ENCODE assay signal across 15 mouse cellular contexts in genomic region chr11:80482347-80482746, GRCm38 (mm10). TPM values are rescaled to one million over a fixed set of nuclear protein-coding genes. Genes with fewer than 3 reads are reported as not detected.
DNase-seq lines count a peak whose midpoint lies in the region; ATAC-seq lines count a peak whose summit lies in the region.
"Had no signal": no experiment of that assay in that cellular context is flagged by ENCODE, and none has a peak within 500 bp of the region (broad histone marks: within the 10 kb centered on the region; RNA-seq: fewer than 3 reads in every experiment).

No protein-coding gene starts in this region.

- no peak for DNase-seq in hindbrain, embryonic 11.5 days (ENCODE audit: low spot score)
- DNase-seq in cerebellum, adult 9-10 months: peak; percentile 55
- no peak for DNase-seq in forebrain, embryonic 14.5 days (ENCODE audit: low spot score)
- no peak for DNase-seq in gastrocnemius, postnatal 25 days
- DNase-seq: adrenal gland, postnatal 10 days; gastrocnemius, postnatal 14 days; heart, postnatal 36 days; kidney, adult 11 months; kidney, postnatal 10 days; lung, embryonic 14.5 days; spleen, adult 18-20 months had no signal

- H3K4me2 ChIP-seq in hindbrain, embryonic 13.5 days: peak overlapping the region; percentile 97
- H3K4me2 ChIP-seq in hindbrain, embryonic 11.5 days (replicated peaks; ENCODE audit: low read depth, low read length): no peak overlapping the region
- H3K4me2 ChIP-seq in forebrain, embryonic 14.5 days (ENCODE audit: low read length): peak overlapping the region; percentile 82
- H3K4me2 ChIP-seq in midbrain, embryonic 16.5 days (ENCODE audit: low read length): peak overlapping the region; percentile 83
- H3K4me2 ChIP-seq: heart, embryonic 12.5 days; lung, embryonic 14.5 days had no signal

- H3K9me3 ChIP-seq in hindbrain, embryonic 13.5 days: no peaks in the 10 kb centered on the region
- no peaks in the 10 kb centered on the region for H3K9me3 ChIP-seq in hindbrain, embryonic 11.5 days (ENCODE audit: control insufficient read depth, low read length)
- H3K9me3 ChIP-seq in forebrain, embryonic 14.5 days (replicated peaks; ENCODE audit: control insufficient read depth, low read length): no peaks in the 10 kb centered on the region
- no peaks in the 10 kb centered on the region for H3K9me3 ChIP-seq in midbrain, embryonic 16.5 days (replicated peaks; ENCODE audit: control insufficient read depth, low read length, poor library complexity, severe bottlenecking)
- H3K9me3 ChIP-seq: heart, embryonic 12.5 days had no signal

- H3K27ac ChIP-seq in hindbrain, embryonic 13.5 days: peak overlapping the region; percentile 91
- H3K27ac ChIP-seq in hindbrain, embryonic 11.5 days (ENCODE audit: low read depth, low read length): no peak overlapping the region
- H3K27ac ChIP-seq in forebrain, embryonic 14.5 days (ENCODE audit: low read depth, low read length): no peak overlapping the region; the same call in 1 of the 2 replicates
- H3K27ac ChIP-seq in midbrain, embryonic 16.5 days (ENCODE audit: low read length): peak overlapping the region; percentile 86

- WGBS in hindbrain, embryonic 13.5 days: 77% methylated on average over 10 of the region's 10 CpGs
- WGBS in hindbrain, embryonic 11.5 days: 75% methylated on average over 10 of the region's 10 CpGs
- 77% methylated on average over 10 of the region's 10 CpGs for WGBS in forebrain, embryonic 14.5 days
- WGBS in midbrain, embryonic 16.5 days: 67% methylated on average over 10 of the region's 10 CpGs

- no peak for ATAC-seq in hindbrain, embryonic 13.5 days (ENCODE audit: low FRiP score)
- ATAC-seq in hindbrain, embryonic 11.5 days (ENCODE audit: low FRiP score): no peak
- no peak for ATAC-seq in forebrain, embryonic 14.5 days
- no peak for ATAC-seq in midbrain, embryonic 16.5 days
- no peak for ATAC-seq in monocyte, adult 5-6 weeks (replicated peaks; ENCODE audit: insufficient number of reproducible peaks, low FRiP score, low TSS enrichment, poor library complexity, severe bottlenecking)

- H3K27me3 ChIP-seq in hindbrain, embryonic 13.5 days: peaks cover 12% of the 10 kb centered on the region; the same call in 1 of the 2 replicates
- H3K27me3 ChIP-seq in hindbrain, embryonic 11.5 days (ENCODE audit: control insufficient read depth, insufficient read depth, low read length): peaks cover 6% of the 10 kb centered on the region; the same call in 1 of the 2 replicates
- H3K27me3 ChIP-seq in forebrain, embryonic 14.5 days (replicated peaks; ENCODE audit: control insufficient read depth, insufficient read depth, low read length): no peaks in the 10 kb centered on the region
- H3K27me3 ChIP-seq in midbrain, embryonic 16.5 days (ENCODE audit: control insufficient read depth, insufficient read depth, low read depth, low read length): no peaks in the 10 kb centered on the region

- H3K4me3 ChIP-seq in hindbrain, embryonic 13.5 days: peak overlapping the region; percentile 97
- H3K4me3 ChIP-seq in hindbrain, embryonic 11.5 days (ENCODE audit: low read depth, low read length): no peak overlapping the region
- H3K4me3 ChIP-seq in forebrain, embryonic 14.5 days (ENCODE audit: low read depth, low read length): peak overlapping the region; percentile 6; the same call in 1 of the 2 replicates
- peak overlapping the region; percentile 12; the same call in 1 of the 2 replicates for H3K4me3 ChIP-seq in midbrain, embryonic 16.5 days (ENCODE audit: low read depth, low read length)
- H3K4me3 ChIP-seq: heart, embryonic 12.5 days had no signal

- H3K4me1 ChIP-seq in hindbrain, embryonic 13.5 days (replicated peaks): peaks cover 78% of the 10 kb centered on the region
- H3K4me1 ChIP-seq in hindbrain, embryonic 11.5 days (replicated peaks; ENCODE audit: control insufficient read depth, insufficient read depth, low read length): peaks cover 9% of the 10 kb centered on the region
- H3K4me1 ChIP-seq in forebrain, embryonic 14.5 days (ENCODE audit: control insufficient read depth, insufficient read depth, low read length): peaks cover 47% of the 10 kb centered on the region
- H3K4me1 ChIP-seq in midbrain, embryonic 16.5 days (ENCODE audit: control insufficient read depth, insufficient read depth, low read length): peaks cover 49% of the 10 kb centered on the region

- peaks cover 18% of the 10 kb centered on the region for H3K36me3 ChIP-seq in hindbrain, embryonic 13.5 days
- no peaks in the 10 kb centered on the region for H3K36me3 ChIP-seq in hindbrain, embryonic 11.5 days (ENCODE audit: control insufficient read depth, insufficient read depth, low read length)
- peaks cover 43% of the 10 kb centered on the region for H3K36me3 ChIP-seq in forebrain, embryonic 14.5 days (ENCODE audit: control insufficient read depth, insufficient read depth, low read length)
- H3K36me3 ChIP-seq in midbrain, embryonic 16.5 days (ENCODE audit: control insufficient read depth, insufficient read depth, low read length): no peaks in the 10 kb centered on the region

- peak overlapping the region; percentile 66 for H3K9ac ChIP-seq in hindbrain, embryonic 13.5 days
- H3K9ac ChIP-seq in hindbrain, embryonic 11.5 days (ENCODE audit: low read depth, low read length): no peak overlapping the region
- H3K9ac ChIP-seq in forebrain, embryonic 14.5 days (ENCODE audit: low read length): 0 out of 2 replicates have a peak overlapping the region, but pooled peaks have one; percentile 35
- peak overlapping the region; percentile 57 for H3K9ac ChIP-seq in midbrain, embryonic 16.5 days (ENCODE audit: low read depth, low read length)
- H3K9ac ChIP-seq: heart, embryonic 12.5 days; lung, embryonic 14.5 days had no signal

RNA-seq across cellular contexts. Expression of gene Cdk5r1, which starts 5.5 kb away (rescaled TPM):
- 93.2 and 105 TPM in 2 replicates for polyA plus RNA-seq in hindbrain, embryonic 13.5 days (2015; fragmentation: Nextera tagmentation; extraction: Ambion mirVana)
- polyA plus RNA-seq in hindbrain, embryonic 11.5 days (2014; fragmentation: Nextera tagmentation; extraction: Ambion mirVana): 21.5 and 23.7 TPM in 2 replicates
- polyA plus RNA-seq in forebrain, embryonic 14.5 days (2014; fragmentation: Nextera tagmentation; extraction: Ambion mirVana): 85.8 and 91.8 TPM in 2 replicates
- polyA plus RNA-seq in midbrain, embryonic 16.5 days (2015; fragmentation: Nextera tagmentation; extraction: Ambion mirVana): 90.2 and 91.0 TPM in 2 replicates
- 0.49 to 3.8 TPM (median 2.4 TPM) in 3 replicates for total RNA-seq in monocyte, adult 5-6 weeks (2017)
- under 1 TPM; 0.36 to 0.75 TPM for total RNA-seq in gastrocnemius, postnatal 25 days (2021)

RNA-seq across cellular contexts. Expression of gene Psmd11, which starts 53.9 kb away (rescaled TPM):
- polyA plus RNA-seq in hindbrain, embryonic 13.5 days (2015; fragmentation: Nextera tagmentation; extraction: Ambion mirVana): 293 and 331 TPM in 2 replicates
- 354 and 383 TPM in 2 replicates for polyA plus RNA-seq in hindbrain, embryonic 11.5 days (2014; fragmentation: Nextera tagmentation; extraction: Ambion mirVana)
- 327 and 340 TPM in 2 replicates for polyA plus RNA-seq in forebrain, embryonic 14.5 days (2014; fragmentation: Nextera tagmentation; extraction: Ambion mirVana)
- 270 and 301 TPM in 2 replicates for polyA plus RNA-seq in midbrain, embryonic 16.5 days (2015; fragmentation: Nextera tagmentation; extraction: Ambion mirVana)
- total RNA-seq in monocyte, adult 5-6 weeks (2017): 47.1 to 87.8 TPM (median 55.9 TPM) in 3 replicates
- total RNA-seq in gastrocnemius, postnatal 25 days (2021): 100 to 1,000 TPM; 114 to 151 TPM

Comparison
In these comparisons a context has a peak if more than half of its experiments do, and no peak if none do; other contexts are left out.
1. H3K27ac ChIP-seq: peak in hindbrain, embryonic 13.5 days (single experiment) and midbrain, embryonic 16.5 days (single experiment); none in hindbrain, embryonic 11.5 days (single experiment) and forebrain, embryonic 14.5 days (single experiment).